Mouse (Mus musculus): ENCODE measurements at regions not wholly inside any gene's neighbourhood (a gene's known extent, or its start where the extent isn't known, plus 50 kb on each side); places are given as distances from the start of the nearest gene placed in this dataset.

GRCm38 (mm10) chr12:42986505-42986904 lies 1223.6 kb downstream of the Dnajb9 start:
- TF ChIP-seq CTCF (IDR thresholded peaks at IDR 0.05; ENCODE audit: low read depth, low read length) (no peak), POLR2A (IDR thresholded peaks at IDR 0.05; ENCODE audit: extremely low read depth, insufficient read depth, low read length) (no peak)

All from liver, adult 2 months (tissue).